Mouse (Mus musculus): ENCODE results near the gene Dpp9. TPM values are rescaled to one million over a fixed set of nuclear protein-coding genes. Genes with fewer than 3 reads are reported as not detected.

The Dpp9 gene
- polyA plus RNA-seq, 1 experiment from 2014 or later: 22.4 TPM

DNA sequence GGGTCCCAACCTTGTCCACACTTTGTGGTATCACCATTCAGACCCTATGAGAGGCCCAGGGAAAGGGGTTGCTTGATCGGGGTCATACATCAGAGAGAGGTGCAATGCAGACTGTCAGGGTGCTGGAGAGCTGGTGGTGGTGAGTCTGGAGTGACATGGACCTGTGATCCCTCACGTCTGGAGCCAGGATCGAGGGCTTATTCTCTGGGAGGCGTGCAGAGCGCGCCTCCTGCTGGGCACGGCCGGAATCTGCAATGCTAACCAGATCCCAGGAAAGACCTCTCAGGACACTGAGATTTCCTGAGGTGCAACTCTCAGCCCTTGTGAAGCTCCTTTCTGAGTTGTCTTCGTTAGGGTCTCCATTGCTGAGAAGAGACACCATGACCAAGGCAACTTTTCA is 59.0 kb downstream of the Dpp9 start:
- 3% methylated on average over 9 of the region's 9 CpGs for WGBS
- no peaks in the 10 kb centered on the region for H3K36me3 ChIP-seq
- ATAC-seq (ENCODE audit: extremely low read depth, insufficient number of reproducible peaks, low FRiP score, low TSS enrichment): no peak

DNA sequence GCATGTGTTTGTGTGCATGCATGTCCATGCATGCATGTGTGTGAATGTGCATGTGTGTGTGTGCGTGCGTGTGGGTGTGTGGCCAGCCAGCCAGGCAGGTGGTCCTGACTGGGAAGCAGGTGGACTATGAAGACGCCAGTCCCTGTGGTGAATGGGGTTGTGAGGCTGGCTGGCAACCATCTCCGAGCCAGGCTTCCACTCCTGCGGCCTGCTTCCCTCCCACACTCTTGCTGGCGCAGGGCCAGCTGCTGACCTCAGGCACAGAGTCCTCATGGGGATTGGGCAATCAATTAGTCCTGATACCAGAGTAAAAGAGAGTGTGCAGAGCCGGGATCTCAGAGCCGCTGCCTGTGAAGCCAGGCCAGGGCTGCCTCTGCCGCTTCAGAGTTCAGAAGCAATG is 65.1 kb downstream of the Dpp9 start:
- H3K9me3 ChIP-seq: no peaks in the 10 kb centered on the region
- no peaks in the 10 kb centered on the region for H3K36me3 ChIP-seq
- H3K4me3 ChIP-seq: no peak overlapping the region
- no peak for ATAC-seq (ENCODE audit: extremely low read depth, insufficient number of reproducible peaks, low FRiP score, low TSS enrichment)
- H3K9ac ChIP-seq: no peak overlapping the region
- peaks cover 13% of the 10 kb centered on the region for H3K4me1 ChIP-seq
- WGBS: 31% methylated on average over 9 of the region's 9 CpGs
- H3K27ac ChIP-seq (replicated peaks): no peak overlapping the region
- peaks cover 97% of the 10 kb centered on the region for H3K27me3 ChIP-seq (replicated peaks)
- H3K4me2 ChIP-seq: no peak overlapping the region

More for the DNA sequence above, 59.0 kb downstream of the Dpp9 start:
- no peak overlapping the region for H3K4me3 ChIP-seq
- H3K27me3 ChIP-seq (replicated peaks): peaks cover 67% of the 10 kb centered on the region
- peaks cover 22% of the 10 kb centered on the region for H3K4me1 ChIP-seq
- no peaks in the 10 kb centered on the region for H3K9me3 ChIP-seq
- no peak overlapping the region for H3K27ac ChIP-seq (replicated peaks)
- H3K4me2 ChIP-seq: no peak overlapping the region
- H3K9ac ChIP-seq: no peak overlapping the region

GRCm38 (mm10) chr17:56149897-56150296 is 68.8 kb downstream of the Dpp9 start:
- Histone ChIP-seq H3K36me3 (no peaks in the 10 kb centered on the region), H3K4me2 (no peak overlapping the region), H3K9me3 (no peaks in the 10 kb centered on the region), H3K9ac (no peak overlapping the region), H3K4me1 (peaks cover 17% of the 10 kb centered on the region), H3K27ac (replicated peaks) (no peak overlapping the region), H3K27me3 (replicated peaks) (peaks cover 98% of the 10 kb centered on the region), H3K4me3 (no peak overlapping the region)
- ATAC-seq (ENCODE audit: extremely low read depth, insufficient number of reproducible peaks, low FRiP score, low TSS enrichment): no peak
- WGBS: 37% methylated on average over 2 of the region's 2 CpGs

GRCm38 (mm10) chr17:56148790-56149618 is 69.7 kb downstream of the Dpp9 start:
- peaks cover 17% of the 10 kb centered on the region for H3K4me1 ChIP-seq
- WGBS: 3% methylated on average over 30 of the region's 30 CpGs
- H3K9ac ChIP-seq: peak overlapping the region; percentile 44
- peak overlapping the region; percentile 44 for H3K4me2 ChIP-seq
- no peak overlapping the region for H3K27ac ChIP-seq (replicated peaks)
- H3K27me3 ChIP-seq (replicated peaks): peaks cover 98% of the 10 kb centered on the region
- no peak for ATAC-seq (ENCODE audit: extremely low read depth, insufficient number of reproducible peaks, low FRiP score, low TSS enrichment)
- no peaks in the 10 kb centered on the region for H3K9me3 ChIP-seq
- peak overlapping the region; percentile 24 for H3K4me3 ChIP-seq
- no peaks in the 10 kb centered on the region for H3K36me3 ChIP-seq

DNA sequence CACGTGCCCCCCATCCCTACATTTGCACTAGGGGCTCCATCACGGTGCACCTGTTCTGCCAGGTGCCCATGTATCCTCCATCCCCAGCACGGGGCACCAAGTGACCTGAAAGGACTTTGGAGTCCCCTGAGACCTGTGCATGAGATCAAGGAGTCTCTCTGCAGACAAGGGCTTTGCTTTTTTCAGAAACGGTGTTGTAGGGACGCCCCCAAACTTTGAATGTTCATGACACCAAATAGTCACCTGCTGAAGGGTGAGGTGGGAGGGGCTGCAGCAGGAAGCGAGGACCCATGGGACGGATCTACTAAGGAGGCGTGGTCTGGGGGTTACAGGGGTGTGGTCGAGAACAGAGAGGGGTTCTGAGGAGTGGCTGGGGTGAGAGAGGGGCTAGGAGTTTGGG is 70.4 kb downstream of the Dpp9 start:
- no peaks in the 10 kb centered on the region for H3K9me3 ChIP-seq
- H3K4me2 ChIP-seq: 0 out of 2 replicates have a peak overlapping the region, but pooled peaks have one; percentile 44
- no peak overlapping the region for H3K4me3 ChIP-seq
- no peak overlapping the region for H3K27ac ChIP-seq (replicated peaks)
- ATAC-seq (ENCODE audit: extremely low read depth, insufficient number of reproducible peaks, low FRiP score, low TSS enrichment): no peak
- 19% methylated on average over 9 of the region's 9 CpGs for WGBS
- no peak overlapping the region for H3K9ac ChIP-seq
- H3K4me1 ChIP-seq: peaks cover 11% of the 10 kb centered on the region
- no peaks in the 10 kb centered on the region for H3K36me3 ChIP-seq
- peaks cover 98% of the 10 kb centered on the region for H3K27me3 ChIP-seq (replicated peaks)

- Histone ChIP-seq H3K27ac (replicated peaks) (no peak overlapping the region), H3K4me3 (no peak overlapping the region), H3K4me2 (no peak overlapping the region), H3K27me3 (replicated peaks) (peaks cover 98% of the 10 kb centered on the region), H3K4me1 (peaks cover 12% of the 10 kb centered on the region), H3K36me3 (no peaks in the 10 kb centered on the region), H3K9ac (no peak overlapping the region), H3K9me3 (no peaks in the 10 kb centered on the region)
- 46% methylated on average over 12 of the region's 12 CpGs for WGBS
- no peak for ATAC-seq (ENCODE audit: extremely low read depth, insufficient number of reproducible peaks, low FRiP score, low TSS enrichment)
These were observed 71.3 kb downstream of the Dpp9 start for GRCm38 (mm10) chr17:56147420-56147819.

- no peaks in the 10 kb centered on the region for H3K36me3 ChIP-seq
- no peak for ATAC-seq (ENCODE audit: extremely low read depth, insufficient number of reproducible peaks, low FRiP score, low TSS enrichment)
- H3K9me3 ChIP-seq: no peaks in the 10 kb centered on the region
- H3K4me1 ChIP-seq: peaks cover 24% of the 10 kb centered on the region
- H3K27ac ChIP-seq (replicated peaks): no peak overlapping the region
- WGBS: 13% methylated on average over 9 of the region's 9 CpGs
- H3K9ac ChIP-seq: no peak overlapping the region
- no peak overlapping the region for H3K4me3 ChIP-seq
- peaks cover 100% of the 10 kb centered on the region for H3K27me3 ChIP-seq (replicated peaks)
- no peak overlapping the region for H3K4me2 ChIP-seq
These were observed 72.6 kb downstream of the Dpp9 start for GRCm38 (mm10) chr17:56146131-56146530.

GRCm38 (mm10) chr17:56144546-56144945 is 74.2 kb downstream of the Dpp9 start:
- H3K27me3 ChIP-seq (replicated peaks): peaks cover 100% of the 10 kb centered on the region
- no peak overlapping the region for H3K27ac ChIP-seq (replicated peaks)
- peaks cover 28% of the 10 kb centered on the region for H3K4me1 ChIP-seq
- H3K36me3 ChIP-seq: no peaks in the 10 kb centered on the region
- no peak overlapping the region for H3K9ac ChIP-seq
- H3K9me3 ChIP-seq: no peaks in the 10 kb centered on the region
- 64% methylated on average over 9 of the region's 9 CpGs for WGBS
- H3K4me3 ChIP-seq: no peak overlapping the region
- ATAC-seq (ENCODE audit: extremely low read depth, insufficient number of reproducible peaks, low FRiP score, low TSS enrichment): no peak
- H3K4me2 ChIP-seq: no peak overlapping the region

GRCm38 (mm10) chr17:56141702-56142605 is 76.8 kb downstream of the Dpp9 start:
- WGBS: 2% methylated on average over 42 of the region's 47 CpGs
- Histone ChIP-seq H3K36me3 (no peaks in the 10 kb centered on the region), H3K9me3 (no peaks in the 10 kb centered on the region), H3K4me2 (peak overlapping the region; percentile 73), H3K4me3 (peak overlapping the region; percentile 49), H3K9ac (peak overlapping the region; percentile 59), H3K27me3 (replicated peaks) (peaks cover 99% of the 10 kb centered on the region), H3K4me1 (peaks cover 27% of the 10 kb centered on the region), H3K27ac (replicated peaks) (no peak overlapping the region)
- ATAC-seq (ENCODE audit: extremely low read depth, insufficient number of reproducible peaks, low FRiP score, low TSS enrichment): no peak

DNA sequence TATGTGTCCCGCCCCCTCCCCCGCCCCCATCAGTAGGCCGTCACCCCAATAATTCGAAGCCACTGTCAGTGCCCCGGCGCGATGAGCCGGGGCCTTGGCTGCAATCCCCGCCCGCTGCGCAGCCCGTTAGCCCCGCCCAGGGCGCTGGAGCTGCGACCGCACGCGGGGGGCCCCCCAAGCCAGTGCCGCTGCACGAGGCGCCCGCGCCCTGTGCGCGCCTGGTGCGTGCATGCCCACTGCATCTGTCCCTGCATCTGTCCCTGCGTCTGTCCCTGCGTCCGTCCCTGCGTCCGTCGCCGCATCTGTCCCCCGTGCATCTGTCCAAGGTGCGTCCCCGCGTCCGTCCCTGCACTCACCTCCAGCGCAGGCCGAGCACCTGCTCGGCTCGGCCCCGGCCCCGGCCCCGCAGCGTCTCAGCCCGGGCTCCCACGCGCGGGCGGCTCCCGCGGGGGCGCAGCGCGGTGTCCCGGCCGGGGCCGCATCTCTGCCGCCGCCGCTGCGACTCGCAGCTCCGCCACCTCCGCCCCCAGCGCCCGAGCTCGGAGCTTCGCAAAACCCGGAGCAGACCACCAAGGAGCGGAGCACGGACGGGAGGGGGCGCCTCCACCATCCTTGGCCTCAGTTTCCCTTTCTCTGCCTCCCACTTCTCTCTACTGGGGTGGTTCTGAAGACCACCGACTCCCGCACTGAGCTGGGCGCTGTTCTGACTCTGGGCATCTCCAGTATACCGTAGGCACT is 78.7 kb downstream of the Dpp9 start, which contains the start of gene Sema6b:
Gene Sema6b (minus strand): TSS at position 486 of the 738 bp plus-strand sequence.
- peaks cover 89% of the 10 kb centered on the region for H3K27me3 ChIP-seq (replicated peaks)
- no peaks in the 10 kb centered on the region for H3K36me3 ChIP-seq
- ATAC-seq (ENCODE audit: extremely low read depth, insufficient number of reproducible peaks, low FRiP score, low TSS enrichment): no peak
- peaks cover 27% of the 10 kb centered on the region for H3K4me1 ChIP-seq
- H3K9me3 ChIP-seq: no peaks in the 10 kb centered on the region
- H3K9ac ChIP-seq: peak within 1 kb of the TSS; percentile 75
- WGBS: 1% methylated on average over 77 of the region's 79 CpGs
- H3K27ac ChIP-seq (replicated peaks): no peak within 1 kb of the TSS
- peak within 1 kb of the TSS; percentile 66 for H3K4me3 ChIP-seq
- H3K4me2 ChIP-seq: peak within 1 kb of the TSS; percentile 98

DNA sequence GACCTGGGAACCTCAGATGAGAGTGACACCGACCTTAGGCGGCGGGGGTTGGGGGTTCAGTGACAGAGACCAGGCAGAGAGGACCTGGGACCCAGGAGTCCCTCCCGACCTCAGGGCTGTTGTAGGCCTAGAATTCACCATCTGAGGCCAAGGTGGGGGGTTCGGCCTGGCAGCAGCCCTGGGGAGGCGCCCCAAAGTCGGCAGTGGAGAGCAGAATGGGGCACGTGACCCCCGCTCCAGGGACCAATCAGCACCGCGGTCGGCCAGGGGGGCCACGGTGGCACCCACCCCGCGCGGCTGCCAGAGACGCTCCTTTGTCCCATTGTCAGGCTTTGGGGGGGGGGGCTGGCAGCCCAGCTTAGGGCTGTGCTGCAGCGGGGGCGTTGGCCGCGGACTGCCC is 79.3 kb downstream of the Dpp9 start:
- H3K27me3 ChIP-seq (replicated peaks): peaks cover 86% of the 10 kb centered on the region
- peak overlapping the region; percentile 75 for H3K9ac ChIP-seq
- H3K36me3 ChIP-seq: no peaks in the 10 kb centered on the region
- peaks cover 33% of the 10 kb centered on the region for H3K4me1 ChIP-seq
- H3K4me3 ChIP-seq: peak overlapping the region; percentile 66
- no peak overlapping the region for H3K27ac ChIP-seq (replicated peaks)
- no peak for ATAC-seq (ENCODE audit: extremely low read depth, insufficient number of reproducible peaks, low FRiP score, low TSS enrichment)
- 7% methylated on average over 20 of the region's 21 CpGs for WGBS
- no peaks in the 10 kb centered on the region for H3K9me3 ChIP-seq
- H3K4me2 ChIP-seq: peak overlapping the region; percentile 98

Data from heart, embryonic 13.5 days (tissue).